Mouse (Mus musculus) heart, embryonic 13.5 days (tissue): Measurements from ENCODE around the gene Mapkapk2. TPM values are rescaled to one million over a fixed set of nuclear protein-coding genes. Genes with fewer than 3 reads are reported as not detected.

ENCODE experiments used
- ATAC-seq: fragments of 200-750 bp; cut with Nextera tagmentation; 2 replicates; pipeline ENCODE4 v1.8.0; 2017; ENCODE audit warnings: moderate TSS enrichment; ENCODE audit not compliant: insufficient number of reproducible peaks, low FRiP score, low TSS enrichment; ENCODE audit errors: extremely low read depth
- H3K27ac ChIP-seq: fragments of 300-500 bp; sonication (generic); replicated peaks from 2 replicates; pipeline ENCODE4 v1.5.1; 2015; ENCODE audit warnings: moderate library complexity, mild to moderate bottlenecking, inconsistent platforms
- H3K27me3 ChIP-seq: fragments of 300-500 bp; sonication (generic); replicated peaks from 2 replicates; pipeline ENCODE4 v1.6.1; 2015; ENCODE audit warnings: mild to moderate bottlenecking, inconsistent platforms
- H3K36me3 ChIP-seq: fragments of 300-500 bp; sonication (generic); 2 replicates; pipeline ENCODE4 v1.6.1; 2015; ENCODE audit warnings: mild to moderate bottlenecking, inconsistent platforms
- H3K4me1 ChIP-seq: fragments of 300-500 bp; sonication (generic); 2 replicates; pipeline ENCODE4 v1.6.1; 2015; ENCODE audit warnings: inconsistent platforms
- H3K4me2 ChIP-seq: fragments of 300-500 bp; sonication (generic); 2 replicates; pipeline ENCODE4 v1.6.1; 2015; ENCODE audit warnings: inconsistent platforms, mild to moderate bottlenecking, moderate library complexity
- H3K4me3 ChIP-seq: fragments of 300-500 bp; sonication (generic); 2 replicates; pipeline ENCODE4 v1.5.1; 2015; ENCODE audit warnings: moderate library complexity, mild to moderate bottlenecking, inconsistent platforms
- H3K9ac ChIP-seq: fragments of 300-500 bp; sonication (generic); 2 replicates; pipeline ENCODE4 v1.6.1; 2015; ENCODE audit warnings: inconsistent platforms, mild to moderate bottlenecking, moderate library complexity
- H3K9me3 ChIP-seq: fragments of 300-500 bp; sonication (generic); 2 replicates; pipeline ENCODE4 v1.6.1; 2016; ENCODE audit warnings: inconsistent platforms
- WGBS: fragments of 180-500 bp; shearing (Covaris S2); methylation state at CpG from one replicate; pipeline ENCODE4 v1.1.7; 2015; ENCODE audit warnings: mixed read lengths; 5-methylcytosine and 5-hydroxymethylcytosine counted together
- polyA plus RNA-seq: library from polyadenylated mRNA; unstranded; fragments of >200 nt; fragmentation: Nextera tagmentation; extraction: Ambion mirVana; gene quantifications from 2 replicates; pipeline ENCODE4 v1.2.1, GENCODE M21; 2015

The Mapkapk2 gene
- polyA plus RNA-seq, 1 experiment from 2014 or later = 62.0 TPM

- no peak overlapping the region for H3K4me3 ChIP-seq
- H3K27me3 ChIP-seq = no peaks in the 10 kb centered on the region
- no peaks in the 10 kb centered on the region for H3K9me3 ChIP-seq
- no peak for ATAC-seq
- peak overlapping the region; percentile 61 for H3K4me2 ChIP-seq
- peak overlapping the region; percentile 94 for H3K27ac ChIP-seq
- H3K4me1 ChIP-seq = peaks cover 99% of the 10 kb centered on the region
- H3K36me3 ChIP-seq = no peaks in the 10 kb centered on the region
- WGBS = 45% methylated on average over 3 of the region's 3 CpGs
- H3K9ac ChIP-seq = peak overlapping the region; percentile 62; the same call in 1 of the 2 replicates
Observed at GRCm38 (mm10) chr1:131091481-131091880, 6.1 kb downstream of the Mapkapk2 start.

GRCm38 (mm10) chr1:131090877-131091276 lies 6.7 kb downstream of the Mapkapk2 start:
- H3K27ac ChIP-seq = peak overlapping the region; percentile 94
- H3K4me3 ChIP-seq = 0 out of 2 replicates have a peak overlapping the region, but pooled peaks have one; percentile 20
- no peaks in the 10 kb centered on the region for H3K9me3 ChIP-seq
- H3K27me3 ChIP-seq = no peaks in the 10 kb centered on the region
- peaks cover 100% of the 10 kb centered on the region for H3K4me1 ChIP-seq
- no peaks in the 10 kb centered on the region for H3K36me3 ChIP-seq
- 43% methylated on average over 4 of the region's 4 CpGs for WGBS
- peak overlapping the region; percentile 61 for H3K4me2 ChIP-seq
- no peak for ATAC-seq
- peak overlapping the region; percentile 62 for H3K9ac ChIP-seq

GRCm38 (mm10) chr1:131090261-131090660 lies 7.4 kb downstream of the Mapkapk2 start:
- Histone ChIP-seq H3K4me2 (peak overlapping the region; percentile 61), H3K27me3 (no peaks in the 10 kb centered on the region), H3K4me3 (peak overlapping the region; percentile 20), H3K4me1 (peaks cover 100% of the 10 kb centered on the region), H3K9me3 (no peaks in the 10 kb centered on the region), H3K36me3 (no peaks in the 10 kb centered on the region), H3K27ac (peak overlapping the region; percentile 94), H3K9ac (peak overlapping the region; percentile 69)
- WGBS = 27% methylated on average over 5 of the region's 5 CpGs
- peak; percentile 45; the same call in 1 of the 2 replicates for ATAC-seq

GRCm38 (mm10) chr1:131089525-131090127 lies 8.0 kb downstream of the Mapkapk2 start:
- Histone ChIP-seq H3K9me3 (no peaks in the 10 kb centered on the region), H3K36me3 (no peaks in the 10 kb centered on the region), H3K27ac (peak overlapping the region; percentile 94), H3K4me3 (peak overlapping the region; percentile 20), H3K4me2 (peak overlapping the region; percentile 61), H3K4me1 (peaks cover 100% of the 10 kb centered on the region), H3K9ac (peak overlapping the region; percentile 69), H3K27me3 (no peaks in the 10 kb centered on the region)
- 55% methylated on average over 2 of the region's 2 CpGs for WGBS
- ATAC-seq = no peak

GRCm38 (mm10) chr1:131088547-131088946 lies 9.1 kb downstream of the Mapkapk2 start:
- ATAC-seq = no peak
- Histone ChIP-seq H3K36me3 (no peaks in the 10 kb centered on the region), H3K9ac (peak overlapping the region; percentile 69), H3K27ac (peak overlapping the region; percentile 94), H3K9me3 (no peaks in the 10 kb centered on the region), H3K27me3 (no peaks in the 10 kb centered on the region), H3K4me1 (peaks cover 100% of the 10 kb centered on the region), H3K4me3 (no peak overlapping the region), H3K4me2 (peak overlapping the region; percentile 61)
- WGBS = 27% methylated on average over 11 of the region's 11 CpGs

- no peaks in the 10 kb centered on the region for H3K9me3 ChIP-seq
- peaks cover 100% of the 10 kb centered on the region for H3K4me1 ChIP-seq
- peak overlapping the region; percentile 33 for H3K4me2 ChIP-seq
- peak overlapping the region; percentile 60 for H3K9ac ChIP-seq
- ATAC-seq = no peak
- H3K27ac ChIP-seq = peak overlapping the region; percentile 16
- 31% methylated on average over 7 of the region's 7 CpGs for WGBS
- H3K4me3 ChIP-seq = no peak overlapping the region
- H3K36me3 ChIP-seq = no peaks in the 10 kb centered on the region
- H3K27me3 ChIP-seq = no peaks in the 10 kb centered on the region
Observed at GRCm38 (mm10) chr1:131086907-131087306, 10.7 kb downstream of the Mapkapk2 start.

- no peak for ATAC-seq
- 30% methylated on average over 4 of the region's 4 CpGs for WGBS
- Histone ChIP-seq H3K9me3 (no peaks in the 10 kb centered on the region), H3K4me3 (no peak overlapping the region), H3K9ac (0 out of 2 replicates have a peak overlapping the region, but pooled peaks have one; percentile 60), H3K4me2 (peak overlapping the region; percentile 33), H3K36me3 (no peaks in the 10 kb centered on the region), H3K4me1 (peaks cover 100% of the 10 kb centered on the region), H3K27ac (peak overlapping the region; percentile 16), H3K27me3 (no peaks in the 10 kb centered on the region)
Observed at GRCm38 (mm10) chr1:131085957-131086739, 11.5 kb downstream of the Mapkapk2 start.

- 46% methylated on average over 3 of the region's 3 CpGs for WGBS
- no peak for ATAC-seq
- H3K27ac ChIP-seq = peak overlapping the region; percentile 77; the same call in 1 of the 2 replicates
Observed at GRCm38 (mm10) chr1:131085272-131085671, 12.4 kb downstream of the Mapkapk2 start.

GRCm38 (mm10) chr1:131084289-131084688 lies 13.3 kb downstream of the Mapkapk2 start:
- peaks cover 100% of the 10 kb centered on the region for H3K4me1 ChIP-seq
- ATAC-seq = 0 out of 2 replicates have a peak, but pooled peaks have one; percentile 38
- peak overlapping the region; percentile 77 for H3K27ac ChIP-seq
- H3K9ac ChIP-seq = peak overlapping the region; percentile 55
- 19% methylated on average over 8 of the region's 8 CpGs for WGBS
- H3K4me2 ChIP-seq = peak overlapping the region; percentile 42
- H3K9me3 ChIP-seq = no peaks in the 10 kb centered on the region
- no peaks in the 10 kb centered on the region for H3K36me3 ChIP-seq
- H3K27me3 ChIP-seq = no peaks in the 10 kb centered on the region
- H3K4me3 ChIP-seq = no peak overlapping the region

More at GRCm38 (mm10) chr1:131085272-131085671, 12.4 kb downstream of the Mapkapk2 start:
- Histone ChIP-seq H3K9ac (no peak overlapping the region), H3K4me1 (peaks cover 100% of the 10 kb centered on the region), H3K9me3 (no peaks in the 10 kb centered on the region), H3K4me2 (peak overlapping the region; percentile 42; the same call in 1 of the 2 replicates), H3K36me3 (no peaks in the 10 kb centered on the region), H3K27me3 (no peaks in the 10 kb centered on the region), H3K4me3 (no peak overlapping the region)

- peak overlapping the region; percentile 77 for H3K27ac ChIP-seq
- no peak for ATAC-seq
- H3K9ac ChIP-seq = no peak overlapping the region
Observed at GRCm38 (mm10) chr1:131083609-131084008, 14.0 kb downstream of the Mapkapk2 start.

GRCm38 (mm10) chr1:131083122-131083521 lies 14.5 kb downstream of the Mapkapk2 start:
- peak overlapping the region; percentile 0; the same call in 1 of the 2 replicates for H3K4me2 ChIP-seq
- WGBS = 35% methylated on average over 5 of the region's 5 CpGs
- peak overlapping the region; percentile 77 for H3K27ac ChIP-seq
- peaks cover 100% of the 10 kb centered on the region for H3K4me1 ChIP-seq
- no peaks in the 10 kb centered on the region for H3K27me3 ChIP-seq
- no peaks in the 10 kb centered on the region for H3K9me3 ChIP-seq
- no peaks in the 10 kb centered on the region for H3K36me3 ChIP-seq
- ATAC-seq = no peak
- H3K9ac ChIP-seq = no peak overlapping the region
- H3K4me3 ChIP-seq = no peak overlapping the region

More at GRCm38 (mm10) chr1:131083609-131084008, 14.0 kb downstream of the Mapkapk2 start:
- H3K4me3 ChIP-seq = no peak overlapping the region
- no peaks in the 10 kb centered on the region for H3K9me3 ChIP-seq
- H3K4me1 ChIP-seq = peaks cover 100% of the 10 kb centered on the region
- peak overlapping the region; percentile 42; the same call in 1 of the 2 replicates for H3K4me2 ChIP-seq
- no peaks in the 10 kb centered on the region for H3K27me3 ChIP-seq
- no peaks in the 10 kb centered on the region for H3K36me3 ChIP-seq
- WGBS = 45% methylated on average over 4 of the region's 4 CpGs
